Comparison of ENCODE assay signal across 12 mouse cellular contexts in genomic region chr15:17801424-17801823, GRCm38 (mm10).
A peak's percentile ranks its signal among the peaks of the same experiment; 100 is the strongest.
DNase-seq lines count a peak whose midpoint lies in the region; ATAC-seq and TF ChIP-seq lines count a peak whose summit lies in the region.
"Had no signal": no experiment of that assay in that cellular context is flagged by ENCODE, and none has a peak within 500 bp of the region (broad histone marks: within the 10 kb centered on the region; RNA-seq: fewer than 3 reads in every experiment).

No protein-coding gene starts in this region.

- no peak overlapping the region for H3K4me3 ChIP-seq in midbrain, embryonic 12.5 days
- no peak overlapping the region for H3K4me3 ChIP-seq in midbrain, embryonic 14.5 days (replicated peaks; ENCODE audit: low read depth, low read length)
- no peak overlapping the region for H3K4me3 ChIP-seq in cerebellum, adult 2 months (replicated peaks; ENCODE audit: insufficient read depth, low read depth, low read length)
- no peak overlapping the region for H3K4me3 ChIP-seq in forebrain, embryonic 16.5 days (replicated peaks; ENCODE audit: low read length)
- no peak overlapping the region for H3K4me3 ChIP-seq in lung, adult 2 months (replicated peaks; ENCODE audit: extremely low read depth, low read depth, low read length)
- H3K4me3 ChIP-seq: limb, embryonic 13.5 days had no signal

- H3K4me1 ChIP-seq in midbrain, embryonic 12.5 days, result no peaks in the 10 kb centered on the region
- H3K4me1 ChIP-seq in midbrain, embryonic 14.5 days (ENCODE audit: control insufficient read depth, insufficient read depth, low read length), result no peaks in the 10 kb centered on the region
- no peaks in the 10 kb centered on the region; the same call in 1 of the 2 replicates for H3K4me1 ChIP-seq in cerebellum, adult 2 months (ENCODE audit: control insufficient read depth, insufficient read depth, low read length)
- 0 out of 2 replicates have a peak, but pooled peaks cover 2% of the 10 kb centered on the region for H3K4me1 ChIP-seq in forebrain, embryonic 16.5 days (replicated peaks; ENCODE audit: control insufficient read depth, insufficient read depth, low read length)
- no peaks in the 10 kb centered on the region for H3K4me1 ChIP-seq in lung, adult 2 months (ENCODE audit: control insufficient read depth, insufficient read depth, low read length)
- H3K4me1 ChIP-seq: limb, embryonic 13.5 days had no signal

- no peak for TF ChIP-seq CTCF in cerebellum, adult 2 months (IDR thresholded peaks at IDR 0.05; ENCODE audit: borderline replicate concordance, insufficient read depth, low read depth, low read length)
- no peak for TF ChIP-seq CTCF in lung, adult 2 months (IDR thresholded peaks at IDR 0.05; ENCODE audit: insufficient read depth, low read length)

- no peaks in the 10 kb centered on the region for H3K27me3 ChIP-seq in midbrain, embryonic 12.5 days
- no peaks in the 10 kb centered on the region for H3K27me3 ChIP-seq in midbrain, embryonic 14.5 days (ENCODE audit: control insufficient read depth, insufficient read depth, low read length)
- no peaks in the 10 kb centered on the region for H3K27me3 ChIP-seq in cerebellum, adult 2 months (ENCODE audit: control insufficient read depth, insufficient read depth, low read length)
- H3K27me3 ChIP-seq in forebrain, embryonic 16.5 days (replicated peaks; ENCODE audit: control insufficient read depth, insufficient read depth, low read length), result no peaks in the 10 kb centered on the region
- H3K27me3 ChIP-seq: limb, embryonic 13.5 days had no signal

- H3K36me3 ChIP-seq in midbrain, embryonic 12.5 days, result no peaks in the 10 kb centered on the region
- no peaks in the 10 kb centered on the region for H3K36me3 ChIP-seq in midbrain, embryonic 14.5 days (ENCODE audit: control insufficient read depth, insufficient read depth, low read length)
- no peaks in the 10 kb centered on the region for H3K36me3 ChIP-seq in forebrain, embryonic 16.5 days (ENCODE audit: control insufficient read depth, insufficient read depth)
- H3K36me3 ChIP-seq: limb, embryonic 13.5 days had no signal

- no peak overlapping the region for H3K9ac ChIP-seq in midbrain, embryonic 12.5 days (replicated peaks)
- H3K9ac ChIP-seq in midbrain, embryonic 14.5 days (replicated peaks; ENCODE audit: low read length), result no peak overlapping the region
- no peak overlapping the region for H3K9ac ChIP-seq in forebrain, embryonic 16.5 days (replicated peaks; ENCODE audit: low read depth, low read length)
- H3K9ac ChIP-seq: limb, embryonic 13.5 days had no signal

- ATAC-seq in midbrain, embryonic 12.5 days (ENCODE audit: low FRiP score, low read depth), result peak; percentile 59; the same call in 1 of the 2 replicates
- ATAC-seq in midbrain, embryonic 14.5 days (ENCODE audit: low FRiP score, low TSS enrichment), result no peak
- peak; percentile 78 for ATAC-seq in forebrain, embryonic 16.5 days
- ATAC-seq: intestine, embryonic 16.5 days; lung, postnatal 0 days had no signal

- H3K27ac ChIP-seq in midbrain, embryonic 12.5 days (replicated peaks), result no peak overlapping the region
- H3K27ac ChIP-seq in midbrain, embryonic 14.5 days (replicated peaks; ENCODE audit: low read depth, low read length), result no peak overlapping the region
- H3K27ac ChIP-seq in cerebellum, adult 2 months (ENCODE audit: insufficient read depth, low read length), result no peak overlapping the region
- H3K27ac ChIP-seq in forebrain, embryonic 16.5 days (ENCODE audit: low read length), result no peak overlapping the region
- H3K27ac ChIP-seq: limb, embryonic 13.5 days had no signal

- TF ChIP-seq POLR2A in cerebellum, adult 2 months (IDR thresholded peaks at IDR 0.05; ENCODE audit: borderline replicate concordance, insufficient read depth, low read length), result no peak
- TF ChIP-seq POLR2A in lung, adult 2 months (IDR thresholded peaks at IDR 0.05; ENCODE audit: borderline replicate concordance, extremely low read depth, low read depth, low read length), result no peak

- 83% methylated on average over 3 of the region's 3 CpGs for WGBS in midbrain, embryonic 12.5 days
- WGBS in midbrain, embryonic 14.5 days, result 79% methylated on average over 3 of the region's 3 CpGs
- WGBS in cerebellum, adult 2 months, result 4% methylated on average over 3 of the region's 3 CpGs
- 45% methylated on average over 3 of the region's 3 CpGs for WGBS in forebrain, embryonic 16.5 days
- WGBS in lung, adult 2 months, result 63% methylated on average over 3 of the region's 3 CpGs

- no peak overlapping the region for H3K4me2 ChIP-seq in midbrain, embryonic 12.5 days (replicated peaks)
- no peak overlapping the region for H3K4me2 ChIP-seq in midbrain, embryonic 14.5 days (ENCODE audit: low read length)
- H3K4me2 ChIP-seq in forebrain, embryonic 16.5 days (ENCODE audit: low read length), result no peak overlapping the region
- H3K4me2 ChIP-seq: limb, embryonic 13.5 days had no signal

- H3K9me3 ChIP-seq in midbrain, embryonic 12.5 days, result no peaks in the 10 kb centered on the region
- no peaks in the 10 kb centered on the region for H3K9me3 ChIP-seq in midbrain, embryonic 14.5 days (ENCODE audit: control insufficient read depth, low read length)
- no peaks in the 10 kb centered on the region for H3K9me3 ChIP-seq in forebrain, embryonic 16.5 days (ENCODE audit: control insufficient read depth, low read length)
- H3K9me3 ChIP-seq: limb, embryonic 13.5 days had no signal

- peak; percentile 4 for DNase-seq in embryo, embryonic 10 days (ENCODE audit: low spot score)
- DNase-seq in embryo, embryonic 11 days, result no peak
- DNase-seq in midbrain, embryonic 14.5 days, result no peak
- DNase-seq in cerebellum, adult 2 months, result peak; percentile 60 to 90
- DNase-seq in lung, postnatal 14 days, result no peak
- DNase-seq in lung, adult 2 months, result no peak
- DNase-seq: B cell, adult 2 months had no signal

Comparison
In these comparisons a context has a peak if more than half of its experiments do, and no peak if none do; other contexts are left out.
1. DNase-seq: peak in embryo, embryonic 10 days (single experiment) and cerebellum, adult 2 months (2 of 2); none in embryo, embryonic 11 days (single experiment), midbrain, embryonic 14.5 days (single experiment), lung, postnatal 14 days (single experiment) and lung, adult 2 months (single experiment).